Mouse (Mus musculus): Measurements from ENCODE around the gene Gpx7. TPM values are rescaled to one million over a fixed set of nuclear protein-coding genes. Genes with fewer than 3 reads are reported as not detected.

The Gpx7 gene
- total RNA-seq, 2 experiments from 2014 or later: not detected

DNA sequence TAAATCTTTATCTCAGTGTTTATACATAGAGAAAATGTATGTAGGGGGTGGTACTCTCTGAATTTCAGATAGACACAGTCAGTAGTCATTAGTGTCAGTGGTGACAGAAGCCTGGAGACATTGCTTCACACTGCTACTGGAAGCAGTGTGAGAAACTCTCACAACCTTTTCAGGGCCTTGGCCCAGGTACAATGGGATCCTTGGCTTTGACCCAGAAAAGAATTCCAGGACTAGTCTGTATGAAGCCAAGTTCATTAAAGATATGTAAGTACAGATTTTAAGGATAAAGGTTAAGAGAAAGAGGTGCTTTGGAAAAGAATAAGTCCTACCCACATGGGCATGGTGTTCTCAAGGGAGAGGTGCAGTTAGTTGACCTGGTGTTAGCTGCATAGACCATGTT is 12.5 kb downstream of the Gpx7 start:
- no peak for ATAC-seq (replicated peaks; ENCODE audit: low FRiP score, poor library complexity, severe bottlenecking)

DNA sequence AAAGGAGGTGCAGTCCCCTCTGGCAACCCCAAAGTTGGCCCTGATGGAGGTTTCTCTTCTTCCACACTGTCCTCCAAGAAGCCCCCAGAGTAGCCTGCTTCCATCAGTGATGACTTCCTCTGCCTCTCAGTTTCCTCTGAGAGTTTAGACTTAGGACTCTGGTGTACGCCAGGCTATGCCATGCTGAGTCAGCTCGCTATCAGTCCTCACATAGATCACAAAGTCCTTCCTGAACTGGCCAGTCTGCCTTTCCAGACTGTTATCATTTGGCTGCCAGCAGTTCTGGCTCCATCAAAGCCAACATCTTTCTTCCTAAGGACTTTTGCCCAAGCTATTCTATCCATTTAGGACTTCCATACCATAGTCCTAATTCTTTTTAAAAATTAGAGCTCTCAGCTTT is 14.2 kb downstream of the Gpx7 start:
- 0 out of 2 replicates have a peak, but pooled peaks have one; percentile 25 for ATAC-seq (replicated peaks; ENCODE audit: low FRiP score, poor library complexity, severe bottlenecking)

DNA sequence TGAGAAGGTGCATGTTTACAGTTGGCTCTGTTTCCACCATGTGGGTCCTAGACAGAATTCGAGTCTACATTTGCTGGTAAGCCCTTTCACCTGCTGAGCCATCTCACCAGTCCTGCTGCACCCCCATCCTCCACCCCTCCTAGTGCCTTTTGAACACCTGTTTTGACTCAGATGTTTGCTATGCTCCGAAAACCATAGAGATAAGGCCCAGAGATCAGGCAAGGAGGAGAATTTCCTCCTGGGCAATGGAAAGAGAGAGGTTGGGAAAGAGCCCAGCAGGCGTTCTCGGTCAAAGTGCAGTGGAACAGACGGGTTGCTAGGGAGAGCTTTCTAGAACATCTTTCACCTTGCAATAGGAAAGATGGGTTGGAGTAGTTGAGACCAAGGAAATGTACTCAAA is 15.6 kb downstream of the Gpx7 start:
- no peak for ATAC-seq (replicated peaks; ENCODE audit: low FRiP score, poor library complexity, severe bottlenecking)

DNA sequence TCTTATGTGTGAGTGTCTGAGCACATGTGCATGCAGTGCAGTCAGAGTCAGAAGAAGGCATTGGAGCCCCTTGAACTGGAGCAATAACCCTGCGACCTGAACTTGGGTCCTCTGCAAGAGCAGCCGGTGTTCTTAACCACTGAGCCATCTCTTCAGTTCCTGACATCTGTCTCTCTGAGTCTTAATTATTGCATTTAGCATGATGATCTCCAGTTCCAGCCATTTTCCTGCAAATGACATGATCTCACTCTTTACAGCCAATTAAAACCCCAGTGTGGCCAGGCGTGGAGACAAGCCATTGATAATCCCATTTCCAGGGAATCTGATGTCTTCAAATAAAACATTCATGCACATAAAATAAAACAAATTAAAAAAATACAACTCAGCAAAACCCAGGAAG is 18.0 kb downstream of the Gpx7 start:
- no peak for ATAC-seq (replicated peaks; ENCODE audit: low FRiP score, poor library complexity, severe bottlenecking)

DNA sequence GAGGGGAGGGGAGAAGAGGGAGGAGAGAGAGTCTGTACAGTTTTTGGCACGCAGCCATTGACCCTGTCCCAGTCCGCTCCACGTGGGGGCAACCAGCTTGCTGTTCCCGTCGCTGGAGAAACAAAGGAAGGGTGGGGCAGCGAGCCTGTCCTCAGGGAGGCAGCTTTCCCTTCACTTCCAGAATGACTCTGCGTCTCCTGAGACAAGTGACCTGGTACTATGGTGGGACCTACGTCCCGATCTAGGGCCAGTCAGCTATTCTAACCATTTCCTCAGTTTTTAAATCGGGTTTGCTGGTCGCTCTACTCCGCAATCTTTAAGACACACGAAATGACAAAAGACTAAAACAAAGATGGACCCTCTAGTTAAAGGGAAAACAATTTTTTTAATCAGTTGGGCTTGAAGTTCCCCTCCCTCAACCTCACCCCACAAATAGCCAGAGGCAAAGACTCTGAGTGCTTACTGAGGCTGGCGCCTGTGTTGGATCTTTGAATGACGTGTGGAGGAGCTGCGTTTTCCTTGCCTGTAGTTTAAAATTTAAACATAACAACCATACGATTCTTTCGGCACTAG is 19.0 kb downstream of the Gpx7 start:
- no peak; the same call in 1 of the 2 replicates for ATAC-seq (replicated peaks; ENCODE audit: low FRiP score, poor library complexity, severe bottlenecking)

DNA sequence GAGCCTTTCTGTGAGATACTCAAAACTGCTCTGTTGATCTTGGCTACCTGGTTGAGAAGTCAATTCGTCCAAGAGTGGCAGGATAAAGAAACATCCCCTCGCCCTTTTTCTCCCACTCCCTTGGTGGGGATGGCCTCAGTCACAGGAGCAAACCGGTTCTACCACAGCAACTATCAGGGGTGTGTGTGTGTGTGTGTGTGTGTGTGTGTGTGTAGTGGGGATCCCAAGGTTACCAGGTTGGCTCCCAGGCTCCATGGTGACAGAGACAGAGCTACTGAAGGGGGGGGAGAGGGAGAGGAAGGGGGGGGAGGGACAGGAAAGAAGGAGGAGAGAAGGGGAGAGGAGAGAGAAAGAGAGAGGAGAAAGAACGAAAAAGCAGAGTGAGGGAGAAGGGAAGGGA is 19.7 kb downstream of the Gpx7 start:
- ATAC-seq (replicated peaks; ENCODE audit: low FRiP score, poor library complexity, severe bottlenecking): no peak

DNA sequence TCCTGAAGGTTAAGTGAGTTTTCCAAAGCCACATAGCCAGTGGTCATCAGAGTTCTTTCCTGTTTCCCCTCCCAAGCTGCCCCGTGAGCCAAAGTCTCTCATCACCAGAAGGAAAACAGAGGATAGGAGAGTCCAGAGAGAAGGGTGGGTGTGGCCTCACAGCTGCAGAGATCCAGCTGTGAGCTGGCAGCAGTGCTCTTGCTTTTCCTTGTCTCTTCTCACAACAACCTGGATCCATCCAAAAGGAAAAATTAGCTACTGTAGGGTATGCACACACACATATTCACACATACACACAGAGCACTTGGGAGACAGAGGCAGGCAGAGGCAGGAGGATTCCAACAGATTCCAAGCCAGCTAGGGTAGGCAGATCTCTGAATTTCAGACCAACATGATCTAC is 20.7 kb downstream of the Gpx7 start:
- ATAC-seq (replicated peaks; ENCODE audit: low FRiP score, poor library complexity, severe bottlenecking): no peak

DNA sequence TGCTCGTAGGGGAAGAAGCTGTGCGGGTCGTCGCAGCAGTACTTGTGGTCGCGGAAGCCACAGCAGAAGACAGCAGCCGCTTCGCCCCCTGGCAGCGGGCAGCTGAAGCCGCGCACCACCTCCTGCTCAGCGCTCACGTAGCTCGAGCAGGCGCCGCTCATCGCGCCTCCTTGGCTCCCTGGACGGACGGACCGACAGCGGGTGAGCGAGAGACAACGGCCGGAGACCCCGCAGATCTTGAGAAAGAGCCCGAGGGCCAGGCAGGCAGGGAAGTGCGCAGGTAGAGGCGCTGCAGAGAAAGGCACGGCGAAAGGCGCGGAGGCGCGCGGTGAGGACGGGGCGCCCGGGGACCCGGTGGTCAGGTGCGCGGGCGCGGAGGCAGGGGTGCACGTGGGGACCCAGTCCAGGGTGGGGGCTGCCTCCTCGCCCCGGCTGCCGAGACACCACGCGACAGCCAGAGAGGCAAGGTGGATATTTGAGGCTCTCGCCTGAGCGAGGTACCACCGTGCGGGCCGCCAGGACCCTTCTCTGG is 23.5 kb downstream of the Gpx7 start, which contains the start of gene Shisal2a:
Shisal2a (minus strand) TSS at position 167 of the 532 bp plus-strand sequence.
- no peak for ATAC-seq (replicated peaks; ENCODE audit: low FRiP score, poor library complexity, severe bottlenecking)

DNA sequence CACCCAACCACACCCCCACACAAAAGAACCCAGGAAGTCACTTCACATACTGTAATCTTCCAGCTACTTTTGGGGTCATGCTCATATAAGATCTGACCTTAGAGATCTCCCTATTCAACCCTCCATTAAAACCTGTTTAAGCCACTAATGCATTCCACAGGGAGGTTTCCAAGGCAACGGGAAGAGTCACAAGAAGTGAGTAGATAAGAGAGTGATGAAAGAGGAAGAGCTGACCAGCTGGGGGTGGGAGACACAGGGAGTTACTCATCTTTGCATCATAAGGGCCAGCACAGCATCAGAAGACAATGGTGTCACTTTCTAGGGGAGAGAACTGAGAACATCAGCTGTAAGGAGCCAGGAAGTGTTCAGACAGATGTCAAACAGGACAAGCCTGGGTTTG is 26.6 kb downstream of the Gpx7 start:
- no peak for ATAC-seq (replicated peaks; ENCODE audit: low FRiP score, poor library complexity, severe bottlenecking)

DNA sequence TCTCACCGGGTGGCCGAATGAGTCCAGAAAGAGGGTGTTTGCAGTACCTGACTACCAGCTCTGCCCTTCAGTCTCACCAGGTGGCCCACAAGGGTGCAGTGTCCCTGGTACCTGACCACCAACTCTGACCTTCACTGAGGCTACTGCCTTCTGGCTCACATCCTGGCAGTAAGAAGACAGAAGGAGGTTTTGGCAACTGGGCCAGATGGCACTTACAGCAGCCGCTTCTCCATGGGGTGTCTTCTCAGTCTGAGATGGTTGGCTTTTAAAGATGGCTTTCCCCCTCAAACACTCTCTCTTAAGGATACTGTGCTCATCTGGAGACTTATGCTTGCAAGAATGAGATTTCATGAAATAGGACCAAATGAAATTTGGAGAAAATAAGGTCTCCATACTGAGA is 27.3 kb downstream of the Gpx7 start:
- ATAC-seq (replicated peaks; ENCODE audit: low FRiP score, poor library complexity, severe bottlenecking): no peak

DNA sequence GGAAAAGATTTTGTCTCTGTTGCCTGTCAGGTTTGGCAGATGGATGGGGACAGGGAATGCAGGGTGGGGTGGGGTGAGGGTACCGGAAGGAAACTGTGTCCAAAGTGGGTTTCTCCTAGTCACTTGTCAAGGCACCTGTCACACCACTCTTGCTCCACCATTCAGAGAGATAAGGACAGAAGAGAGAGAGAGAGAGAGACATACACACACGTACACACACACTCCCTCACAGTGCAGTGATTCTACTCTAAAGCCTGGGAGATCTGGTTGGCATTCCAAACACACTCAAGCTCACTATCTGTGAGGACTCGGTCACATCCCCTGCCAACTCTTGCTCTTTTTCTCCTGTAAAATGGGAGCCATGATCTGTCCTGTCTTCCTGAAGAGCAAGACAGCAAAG is 34.6 kb downstream of the Gpx7 start:
- ATAC-seq (replicated peaks; ENCODE audit: low FRiP score, poor library complexity, severe bottlenecking): no peak

DNA sequence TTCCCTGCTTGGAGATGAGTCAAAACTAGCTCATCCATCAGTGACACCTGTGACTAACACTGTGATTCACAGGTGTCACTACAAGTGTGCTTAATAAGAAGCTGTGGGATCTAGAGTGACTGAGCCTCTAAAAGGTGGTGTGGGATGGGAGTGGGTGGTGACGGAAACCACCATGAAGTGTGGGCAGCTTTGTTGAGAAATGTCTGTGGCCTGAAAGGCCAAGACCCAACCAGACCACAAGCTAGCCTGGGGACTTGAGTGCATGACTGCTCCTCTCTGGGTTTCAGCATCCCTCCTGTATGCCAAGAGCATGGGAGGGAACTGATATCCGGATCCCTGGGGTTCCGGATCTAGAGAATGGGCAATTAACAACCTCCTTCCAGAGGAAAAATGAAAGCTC is 35.3 kb downstream of the Gpx7 start:
- no peak for ATAC-seq (replicated peaks; ENCODE audit: low FRiP score, poor library complexity, severe bottlenecking)

DNA sequence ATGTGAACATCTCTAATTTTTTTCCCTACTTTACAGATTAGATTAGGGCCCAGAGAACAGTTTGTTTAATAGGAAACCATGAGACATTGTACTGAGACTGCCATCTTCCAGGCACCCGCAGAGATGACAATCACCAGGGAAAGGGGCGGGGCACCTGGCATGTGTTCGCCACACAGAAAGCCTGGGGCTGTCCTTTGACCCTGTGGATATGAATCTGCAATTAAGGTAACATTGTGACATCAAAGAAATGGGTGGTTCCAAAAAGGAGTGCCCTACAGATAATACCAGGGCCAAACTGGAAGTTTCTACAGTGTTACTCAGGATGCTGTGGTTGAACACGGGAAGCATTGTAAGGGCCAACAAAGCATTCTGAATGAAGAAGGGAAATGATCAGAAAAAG is 36.4 kb downstream of the Gpx7 start:
- no peak for ATAC-seq (replicated peaks; ENCODE audit: low FRiP score, poor library complexity, severe bottlenecking)

DNA sequence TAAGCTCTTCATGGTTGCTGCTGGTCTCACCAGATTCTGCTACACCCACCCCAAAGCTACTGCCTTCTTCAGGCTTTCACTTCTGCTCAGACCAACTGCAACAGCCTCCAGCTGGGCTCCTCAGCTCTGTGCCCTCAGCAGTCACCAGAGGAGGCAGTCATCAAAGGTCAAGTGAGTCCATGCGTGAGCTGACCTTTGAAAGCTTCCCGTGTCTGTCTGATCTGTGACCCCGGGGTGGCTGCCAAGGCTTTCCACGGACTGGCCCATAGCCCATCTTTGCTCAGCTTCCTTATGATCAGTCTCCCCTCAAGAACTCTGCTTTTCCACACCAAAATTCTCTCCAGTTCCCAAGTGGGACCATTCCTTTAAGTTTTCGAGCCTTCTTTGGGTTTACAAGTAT is 37.5 kb downstream of the Gpx7 start:
- no peak for ATAC-seq (replicated peaks; ENCODE audit: low FRiP score, poor library complexity, severe bottlenecking)

DNA sequence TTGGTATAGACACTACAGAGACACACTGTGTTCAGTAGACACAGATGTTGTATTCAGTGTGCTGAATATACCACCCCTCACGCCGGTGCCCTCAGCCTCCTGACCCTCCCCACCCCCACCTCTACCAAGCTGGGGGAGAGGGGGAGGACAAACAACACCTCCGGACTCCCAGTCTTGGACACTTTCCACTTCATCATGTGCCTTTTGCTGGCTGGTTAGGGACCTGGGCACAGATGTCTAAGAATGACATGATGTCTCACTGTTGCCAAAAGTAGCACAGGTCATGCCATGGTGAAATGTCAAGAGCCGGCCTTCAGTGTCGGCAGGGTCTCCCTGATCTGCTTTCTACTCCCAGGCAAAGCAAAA is 42.7 kb downstream of the Gpx7 start:
- ATAC-seq (replicated peaks; ENCODE audit: low FRiP score, poor library complexity, severe bottlenecking): no peak

DNA sequence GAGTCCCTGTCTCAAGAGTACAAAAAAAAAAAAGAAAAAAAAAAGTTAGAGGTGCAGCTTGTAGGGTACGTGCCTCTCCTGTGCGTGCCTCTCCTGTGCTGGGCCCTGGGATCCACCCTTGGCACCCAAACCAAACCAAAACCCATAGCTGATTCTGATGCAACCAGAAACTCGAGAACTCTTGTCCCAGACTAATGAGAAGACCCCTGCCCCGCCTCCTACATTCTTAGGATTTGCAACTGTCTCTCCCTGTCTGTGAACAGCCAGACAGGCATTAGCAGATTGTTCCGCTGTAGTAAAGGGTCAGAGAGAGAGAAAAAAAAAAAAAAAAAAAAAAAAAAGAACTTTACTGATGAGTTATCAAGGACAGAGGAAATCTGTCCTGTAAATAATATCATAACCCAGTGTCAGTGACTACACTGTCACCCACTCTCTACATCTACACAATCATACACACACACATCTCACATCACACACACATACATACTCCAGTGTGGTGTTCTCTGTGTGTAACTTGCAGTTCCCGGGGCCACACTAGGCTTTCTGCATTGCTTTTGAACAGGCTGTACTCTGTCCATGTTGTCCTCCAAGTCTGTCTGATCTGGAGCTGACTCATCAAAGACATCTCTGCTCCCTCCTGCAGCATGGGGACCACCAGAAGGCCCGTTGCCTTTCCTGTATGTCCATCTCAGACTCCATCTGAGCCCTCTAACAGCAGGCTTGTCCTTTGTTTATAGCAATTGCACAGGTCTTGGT is 43.2 kb downstream of the Gpx7 start:
- ATAC-seq (replicated peaks; ENCODE audit: low FRiP score, poor library complexity, severe bottlenecking): no peak

DNA sequence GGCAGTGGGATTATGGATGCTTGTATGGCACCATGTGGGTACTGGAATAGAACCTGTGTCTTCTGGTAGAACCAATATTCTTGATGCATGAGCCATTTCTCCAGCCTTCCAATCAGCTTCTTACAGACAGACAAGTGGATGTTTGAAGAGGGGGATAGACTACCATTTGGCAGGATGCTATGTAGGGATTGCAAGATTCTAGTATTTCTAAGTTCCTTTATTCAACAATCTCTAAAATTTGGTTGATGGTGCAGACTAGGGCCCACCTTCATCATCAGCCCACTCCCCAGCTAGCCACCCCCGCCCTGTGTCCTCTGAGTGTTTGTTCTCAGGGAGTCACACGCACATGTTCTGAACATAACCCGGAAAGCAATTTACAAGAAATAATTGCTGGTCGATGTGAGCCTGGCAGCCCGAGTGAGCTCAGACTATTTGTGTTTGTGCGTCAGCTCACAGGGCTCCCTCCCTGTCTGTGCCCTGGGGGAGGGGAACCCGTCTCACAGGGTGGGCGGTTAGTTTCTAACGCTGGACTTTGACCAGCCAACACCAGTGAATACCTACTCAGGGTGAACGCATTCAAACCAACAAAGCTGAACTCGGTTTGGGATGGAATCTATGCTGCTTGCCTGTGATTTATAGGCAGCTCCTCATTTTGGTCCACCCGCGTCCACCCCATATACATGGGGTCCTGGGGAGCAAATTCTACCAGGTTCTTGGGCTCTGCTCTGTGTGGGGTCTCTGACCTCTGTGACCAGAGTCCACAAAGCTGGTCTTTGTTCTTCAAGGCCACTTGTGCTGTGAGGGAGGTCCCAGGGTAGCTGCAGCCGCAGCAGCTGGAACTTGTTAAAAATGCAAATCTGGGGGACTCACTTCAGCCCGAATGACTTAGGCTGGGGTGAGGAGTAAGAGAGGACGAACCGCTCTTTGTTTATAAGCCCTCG is 44.2 kb downstream of the Gpx7 start:
- no peak for ATAC-seq (replicated peaks; ENCODE audit: low FRiP score, poor library complexity, severe bottlenecking)

DNA sequence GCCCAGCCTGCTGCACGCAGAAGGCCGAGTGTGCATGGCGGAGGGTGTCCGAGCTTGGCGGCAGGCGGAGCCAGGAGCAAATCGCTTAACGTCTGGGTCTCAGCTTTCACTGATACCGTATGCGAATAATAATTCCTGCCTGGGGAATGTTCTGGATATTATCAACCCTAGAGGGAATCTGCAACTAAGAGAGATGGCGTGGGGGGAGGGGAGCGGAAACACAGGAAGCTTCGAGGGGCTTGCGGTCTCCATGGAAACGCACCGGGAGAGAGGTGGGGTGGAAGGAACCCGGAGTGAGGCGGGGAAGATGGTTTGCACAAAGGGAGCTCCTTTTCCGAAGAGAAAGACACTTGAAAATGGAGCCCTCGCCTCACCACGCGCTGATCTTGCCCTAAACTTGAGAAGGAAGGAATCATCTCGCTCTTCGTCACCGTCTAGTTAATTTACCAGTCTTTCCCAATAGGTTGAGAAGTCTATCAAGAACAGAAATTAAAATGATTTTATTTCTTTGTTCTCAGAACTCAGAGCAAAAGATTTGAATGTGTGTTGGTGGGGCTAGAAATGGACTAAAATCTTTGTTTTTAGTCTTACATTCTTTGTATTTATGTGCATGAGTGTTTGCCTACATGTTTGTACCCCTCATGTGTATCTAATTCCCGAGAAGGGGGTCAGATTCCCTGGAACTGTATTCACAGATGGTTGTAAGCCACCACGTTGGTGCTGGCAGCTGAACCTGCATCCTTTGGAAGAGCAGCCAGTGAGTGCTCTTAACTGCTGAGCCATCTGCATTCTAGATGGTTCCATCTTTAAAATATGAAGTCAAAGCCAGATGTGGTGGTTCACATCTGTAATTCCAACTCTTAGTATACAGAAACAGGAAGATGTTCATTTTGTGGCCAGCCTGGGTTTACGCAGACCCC is 46.4 kb downstream of the Gpx7 start:
- ATAC-seq (replicated peaks; ENCODE audit: low FRiP score, poor library complexity, severe bottlenecking): no peak

DNA sequence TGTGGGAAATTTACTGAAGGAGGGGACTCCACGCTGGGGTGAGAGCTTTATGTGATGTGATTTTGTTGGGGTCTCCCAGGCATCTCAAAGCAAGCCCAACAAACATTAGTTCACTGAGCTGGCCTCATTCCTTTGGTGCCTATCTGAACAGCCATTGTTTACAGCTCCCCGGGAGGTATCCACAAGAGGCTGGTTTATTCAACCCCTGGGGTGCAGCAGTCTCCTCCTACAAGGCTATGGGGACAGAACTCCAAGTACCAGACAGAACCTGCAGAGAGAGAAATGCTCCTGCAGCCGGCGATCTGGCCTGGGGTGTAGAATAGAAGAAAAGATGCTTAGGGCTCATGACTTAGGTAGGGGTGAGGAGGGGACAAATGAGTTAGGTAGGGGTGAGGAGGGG is 48.3 kb downstream of the Gpx7 start:
- ATAC-seq (replicated peaks; ENCODE audit: low FRiP score, poor library complexity, severe bottlenecking): no peak
